Mouse (Mus musculus) CH12.LX (cell line): ENCODE results near the gene Tpsb2. TPM values are rescaled to one million over a fixed set of nuclear protein-coding genes. Genes with fewer than 3 reads are reported as not detected.

ENCODE experiments used
- DNase-seq: peaks from one replicate; pipeline ENCODE4 v3.0.0-alpha.2; 2013; ENCODE audit errors: extremely low read depth
- H3K27ac ChIP-seq: 2 replicates; pipeline ENCODE4 v1.5.1; 2012; ENCODE audit warnings: low read depth, mild to moderate bottlenecking, control low read depth, moderate library complexity; ENCODE audit not compliant: insufficient read depth
- H3K27me3 ChIP-seq: replicated peaks from 2 replicates; pipeline ENCODE3; 2012; ENCODE audit warnings: inconsistent platforms
- H3K36me3 ChIP-seq, 2 experiments: replicated peaks in 1 of 2; 2 replicates each; pipeline versions ENCODE3 to v1.6.1; 2012; ENCODE audit warnings: inconsistent platforms in 1 of 2, low read length in 1 of 2, mild to moderate bottlenecking in 1 of 2, mixed read lengths in 1 of 2, moderate library complexity in 1 of 2; ENCODE audit not compliant: control insufficient read depth in 1 of 2, insufficient read depth in 1 of 2
- H3K4me1 ChIP-seq, 2 experiments: 2 replicates each; pipeline ENCODE4 v1.6.1; 2012; ENCODE audit warnings: inconsistent platforms in 1 of 2, moderate library complexity in 1 of 2; ENCODE audit not compliant: insufficient read depth in 2 of 2, control insufficient read depth in 1 of 2
- H3K4me2 ChIP-seq: 2 replicates; pipeline ENCODE4 v1.6.1; 2012; ENCODE audit warnings: low read depth, mild to moderate bottlenecking, control low read depth; ENCODE audit not compliant: poor library complexity, insufficient read depth, severe bottlenecking
- H3K4me3 ChIP-seq, 3 experiments: fragments of 150-350 bp in 1 of 3; sonication (generic) in 1 of 3; replicated peaks in 1 of 3; 2 replicates each; pipeline versions ENCODE3 to v1.5.1; 2011 to 2012; ENCODE audit warnings: low read depth in 2 of 3, low read length in 2 of 3, mild to moderate bottlenecking in 2 of 3, moderate library complexity in 2 of 3, control low read depth in 1 of 3, improper control_type of control experiment in 1 of 3, inconsistent platforms in 1 of 3, mixed read lengths in 1 of 3; ENCODE audit not compliant: poor library complexity in 1 of 3
- H3K79me2 ChIP-seq: replicated peaks from 2 replicates; pipeline ENCODE4 v1.6.1; 2012; ENCODE audit warnings: mild to moderate bottlenecking, moderate library complexity; ENCODE audit not compliant: control insufficient read depth, poor library complexity, insufficient read depth, severe bottlenecking; ENCODE audit errors: extremely low read depth
- H3K9ac ChIP-seq: 2 replicates; pipeline ENCODE4 v1.6.1; 2012; ENCODE audit warnings: low read depth, mild to moderate bottlenecking, control low read depth, moderate library complexity; ENCODE audit not compliant: insufficient read depth
- H3K9me3 ChIP-seq: replicated peaks from 2 replicates; pipeline ENCODE3; 2012; ENCODE audit warnings: low read length, inconsistent platforms, mixed read lengths
- CHD1 ChIP-seq: IDR thresholded peaks from 2 replicates; pipeline ENCODE4 v1.6.1; 2012; ENCODE audit warnings: low read depth, low read length, improper control_type of control experiment, inconsistent platforms
- CHD2 ChIP-seq: IDR thresholded peaks from 2 replicates; pipeline ENCODE4 v1.6.1; 2011; ENCODE audit warnings: low read length, improper control_type of control experiment
- CTCF ChIP-seq, 2 experiments: IDR thresholded peaks in 1 of 2; conservative IDR thresholded peaks in 1 of 2; 2 replicates each; pipeline ENCODE4 v1.5.1; 2011 to 2012; ENCODE audit warnings: low read depth in 2 of 2, low read length in 2 of 2, improper control_type of control experiment in 1 of 2, inconsistent platforms in 1 of 2, mild to moderate bottlenecking in 1 of 2, moderate library complexity in 1 of 2
- E2F4 ChIP-seq: IDR thresholded peaks from 2 replicates; pipeline ENCODE4 v1.6.1; 2011; ENCODE audit warnings: low read depth, low read length, improper control_type of control experiment; ENCODE audit not compliant: insufficient replicate concordance
- EP300 ChIP-seq: IDR thresholded peaks from 2 replicates; pipeline ENCODE4 v1.6.1; 2011; ENCODE audit warnings: low read length, improper control_type of control experiment
- ETS1 ChIP-seq: conservative IDR thresholded peaks from 2 replicates; pipeline ENCODE4 v1.6.1; 2012; ENCODE audit warnings: low read depth, mild to moderate bottlenecking, inconsistent platforms, low read length, improper control_type of control experiment, moderate library complexity
- GABPA ChIP-seq: IDR thresholded peaks from 2 replicates; pipeline ENCODE4 v1.6.1; 2012; ENCODE audit warnings: low read depth, low read length, improper control_type of control experiment, inconsistent platforms; ENCODE audit not compliant: insufficient replicate concordance
- JUN ChIP-seq: IDR thresholded peaks from 2 replicates; pipeline ENCODE4 v1.6.1; 2011; ENCODE audit warnings: low read depth, mild to moderate bottlenecking, low read length, improper control_type of control experiment, moderate library complexity; ENCODE audit not compliant: insufficient read depth
- JUND ChIP-seq: conservative IDR thresholded peaks from 2 replicates; pipeline ENCODE4 v1.6.1; 2011; ENCODE audit warnings: low read depth, low read length, improper control_type of control experiment
- MAFK ChIP-seq: IDR thresholded peaks from 2 replicates; pipeline ENCODE4 v1.6.1; 2011; ENCODE audit warnings: low read length, improper control_type of control experiment; ENCODE audit not compliant: insufficient replicate concordance
- MAX ChIP-seq: IDR thresholded peaks from 2 replicates; pipeline ENCODE4 v1.6.1; 2011; ENCODE audit warnings: low read length, improper control_type of control experiment
- MAZ ChIP-seq: IDR thresholded peaks from 2 replicates; pipeline ENCODE4 v1.6.1; 2012; ENCODE audit warnings: low read depth, mild to moderate bottlenecking, inconsistent platforms, low read length, improper control_type of control experiment, moderate library complexity
- MXI1 ChIP-seq: IDR thresholded peaks from 2 replicates; pipeline ENCODE4 v1.6.1; 2011; ENCODE audit warnings: mild to moderate bottlenecking, low read depth, low read length, improper control_type of control experiment
- MYC ChIP-seq: IDR thresholded peaks from 2 replicates; pipeline ENCODE4 v1.6.1; 2011; ENCODE audit warnings: low read depth, mild to moderate bottlenecking, improper control_type of control experiment, low read length
- NELFE ChIP-seq: IDR thresholded peaks from 2 replicates; pipeline ENCODE4 v1.6.1; 2011; ENCODE audit warnings: low read depth, low read length, improper control_type of control experiment
- NRF1 ChIP-seq: IDR thresholded peaks from 2 replicates; pipeline ENCODE4 v1.6.1; 2014; ENCODE audit warnings: low read depth, mild to moderate bottlenecking, inconsistent platforms, low read length, improper control_type of control experiment, moderate library complexity
- PAX5 ChIP-seq: IDR thresholded peaks from 2 replicates; pipeline ENCODE4 v1.6.1; 2012; ENCODE audit warnings: low read length, inconsistent platforms, mixed read lengths
- POLR2A ChIP-seq: IDR thresholded peaks from 2 replicates; pipeline ENCODE4 v1.6.1; 2011; ENCODE audit warnings: low read depth, mild to moderate bottlenecking, improper control_type of control experiment, low read length
- POLR2AphosphoS2 ChIP-seq: IDR thresholded peaks from 2 replicates; pipeline ENCODE4 v1.6.1; 2011; ENCODE audit warnings: low read depth, low read length, improper control_type of control experiment
- RCOR1 ChIP-seq: conservative IDR thresholded peaks from 2 replicates; pipeline ENCODE4 v1.6.1; 2012; ENCODE audit warnings: low read depth, mild to moderate bottlenecking, inconsistent platforms, low read length, improper control_type of control experiment
- SIN3A ChIP-seq: IDR thresholded peaks from 2 replicates; pipeline ENCODE4 v1.6.1; 2012; ENCODE audit warnings: low read length, improper control_type of control experiment, inconsistent platforms
- SMC3 ChIP-seq: IDR thresholded peaks from 2 replicates; pipeline ENCODE4 v1.6.1; 2011; ENCODE audit warnings: low read depth, low read length, improper control_type of control experiment
- TBP ChIP-seq: conservative IDR thresholded peaks from 2 replicates; pipeline ENCODE4 v1.6.1; 2011; ENCODE audit warnings: low read depth, low read length, improper control_type of control experiment
- TCF12 ChIP-seq: IDR thresholded peaks from 2 replicates; pipeline ENCODE4 v1.6.1; 2014; ENCODE audit warnings: low read depth, mild to moderate bottlenecking, inconsistent platforms, low read length, improper control_type of control experiment
- UBTF ChIP-seq: IDR thresholded peaks from 2 replicates; pipeline ENCODE4 v1.6.1; 2012; ENCODE audit warnings: low read depth, mild to moderate bottlenecking, inconsistent platforms, low read length, improper control_type of control experiment, moderate library complexity
- USF1 ChIP-seq: IDR thresholded peaks from 2 replicates; pipeline ENCODE4 v1.6.1; 2014; ENCODE audit warnings: low read depth, mild to moderate bottlenecking, inconsistent platforms, low read length, improper control_type of control experiment
- USF2 ChIP-seq: conservative IDR thresholded peaks from 2 replicates; pipeline ENCODE4 v1.6.1; 2011; ENCODE audit warnings: low read depth, low read length, improper control_type of control experiment
- ZC3H11A ChIP-seq: IDR thresholded peaks from 2 replicates; pipeline ENCODE4 v1.6.1; 2012; ENCODE audit warnings: low read depth, mild to moderate bottlenecking, inconsistent platforms, low read length, improper control_type of control experiment
- ZKSCAN1 ChIP-seq: IDR thresholded peaks from 2 replicates; pipeline ENCODE4 v1.6.1; 2012; ENCODE audit warnings: low read depth, inconsistent platforms, low read length, improper control_type of control experiment, borderline replicate concordance
- ZMIZ1 ChIP-seq: IDR thresholded peaks from 2 replicates; pipeline ENCODE4 v1.6.1; 2012; ENCODE audit warnings: low read depth, mild to moderate bottlenecking, inconsistent platforms, low read length, improper control_type of control experiment
- dilution Hi-C: fragments of 300-500 bp; cut with MboI; formaldehyde crosslinking; loops from 2 replicates; pipeline ENCODE4 v1.14.3; 2020; ENCODE audit warnings: low sequenced_read_pairs; ENCODE audit not compliant: extremely low pct_unique_long_range_greater_than_20kb, extremely low pct_ligation_motif_present
- in situ Hi-C: fragments of 300-500 bp; cut with MboI; formaldehyde crosslinking; loops from 3 replicates; pipeline ENCODE4 v1.14.3; 2019; ENCODE audit warnings: low sequenced_read_pairs, low pct_ligation_motif_present, low pct_unique_long_range_greater_than_20kb, mixed read lengths
- polyA plus RNA-seq: library from polyadenylated mRNA; unstranded; fragments of >175 nt; gene quantifications from 2 replicates; pipeline ENCODE4 v1.2.1, GENCODE M21; 2012; ENCODE audit warnings: low read depth; ENCODE audit not compliant: insufficient read length
- total RNA-seq, 2 experiments: library from RNA; depleted of rRNA; stranded (reverse); fragments of 300-350 nt in 1 of 2; fragments of >200 nt in 1 of 2; gene quantifications; 2 replicates each; pipeline ENCODE4 v1.2.3; 2012 to 2014

Gene Tpsb2
- total and polyA plus RNA-seq, 3 experiments: not detected

- peaks cover 86% of the 10 kb centered on the region for H3K27me3 ChIP-seq
- H3K79me2 ChIP-seq: no peaks in the 10 kb centered on the region
- H3K4me1 ChIP-seq: no peaks in the 10 kb centered on the region
- H3K9me3 ChIP-seq: peaks cover 24% of the 10 kb centered on the region
- no peak overlapping the region for H3K4me3 ChIP-seq
- no peak overlapping the region for H3K9ac ChIP-seq
- H3K4me2 ChIP-seq: no peak overlapping the region
- DNase-seq: no peak
- H3K36me3 ChIP-seq: no peaks in the 10 kb centered on the region
- no peak overlapping the region for H3K27ac ChIP-seq
- in situ Hi-C loops: no loop called here
- dilution Hi-C loops: no loop called here
- TF ChIP-seq MAZ (no peak), MYC (no peak), PAX5 (no peak), ZKSCAN1 (no peak), GABPA (no peak), EP300 (no peak), USF1 (no peak), POLR2A (no peak), CHD2 (no peak), E2F4 (no peak), TCF12 (no peak), UBTF (no peak), TBP (no peak), CHD1 (no peak), NRF1 (no peak), POLR2AphosphoS2 (no peak), MAFK (no peak), MXI1 (no peak), MAX (no peak)
These were observed 27.9 kb upstream of the Tpsb2 start for GRCm38 (mm10) chr17:25338218-25338617.

- dilution Hi-C loops: no loop called here
- DNase-seq: no peak
- peaks cover 24% of the 10 kb centered on the region for H3K9me3 ChIP-seq
These were observed 26.1 kb upstream of the Tpsb2 start for GRCm38 (mm10) chr17:25340003-25340402.

More at GRCm38 (mm10) chr17:25340003-25340402, 26.1 kb upstream of the Tpsb2 start:
- Histone ChIP-seq H3K4me1 (no peaks in the 10 kb centered on the region), H3K4me2 (no peak overlapping the region), H3K27ac (no peak overlapping the region), H3K27me3 (peaks cover 86% of the 10 kb centered on the region), H3K9ac (no peak overlapping the region), H3K36me3 (no peaks in the 10 kb centered on the region), H3K4me3 (no peak overlapping the region), H3K79me2 (no peaks in the 10 kb centered on the region)
- TF ChIP-seq RCOR1: no peak
- no peak for TF ChIP-seq MYC
- no peak for TF ChIP-seq USF2
- no peak for TF ChIP-seq JUND
- no peak for TF ChIP-seq ZC3H11A
- no peak for TF ChIP-seq SMC3
- no peak for TF ChIP-seq ETS1
- TF ChIP-seq SIN3A: no peak
- no peak for TF ChIP-seq CHD2
- TF ChIP-seq CTCF (conservative IDR thresholded peaks at IDR 0.05 in 1 of 2, IDR thresholded peaks at IDR 0.05 in 1 of 2; ENCODE audit: low read depth in 2 of 2, low read length in 2 of 2): no peak
- TF ChIP-seq JUN: no peak
- TF ChIP-seq NRF1: no peak
- TF ChIP-seq USF1: no peak
- no peak for TF ChIP-seq ZMIZ1
- no peak for TF ChIP-seq NELFE
- in situ Hi-C loops: no loop called here
